Mouse (Mus musculus) MEL (cell line): Measurements from ENCODE around the gene Cflar. TPM values are rescaled to one million over a fixed set of nuclear protein-coding genes. Genes with fewer than 3 reads are reported as not detected.
"Not testable (repeated sequence)": the region's sequence is repeated elsewhere in the genome, so short reads cannot be mapped to it uniquely, and the experiment has no call there.

Source experiments
- DNase-seq: peaks from one replicate; pipeline ENCODE4 v3.0.0; 2011; ENCODE audit warnings: low read depth, low spot score
- H3K27ac ChIP-seq: 2 replicates; pipeline ENCODE4 v1.5.1; 2012; ENCODE audit warnings: low read depth, mild to moderate bottlenecking, control low read depth, low read length, moderate library complexity; ENCODE audit not compliant: control insufficient read depth
- H3K27me3 ChIP-seq, 2 experiments: fragments of 150-350 bp in 1 of 2; sonication (generic) in 1 of 2; 2 replicates each; pipeline ENCODE4 v1.6.1; 2012; ENCODE audit warnings: low read length in 2 of 2, mild to moderate bottlenecking in 2 of 2, improper control_type of control experiment in 1 of 2, moderate library complexity in 1 of 2; ENCODE audit not compliant: insufficient read depth in 2 of 2, control insufficient read depth in 1 of 2
- H3K36me3 ChIP-seq, 2 experiments: 2 replicates each; pipeline ENCODE4 v1.6.1; 2012 to 2014; ENCODE audit warnings: low read length in 2 of 2, improper control_type of control experiment in 1 of 2, inconsistent platforms in 1 of 2, mild to moderate bottlenecking in 1 of 2; ENCODE audit not compliant: insufficient read depth in 2 of 2, control insufficient read depth in 1 of 2
- H3K4me1 ChIP-seq, 2 experiments: fragments of 150-350 bp in 1 of 2; sonication (generic) in 1 of 2; 2 replicates each; pipeline ENCODE4 v1.6.1; 2012; ENCODE audit warnings: low read length in 2 of 2, improper control_type of control experiment in 1 of 2, mild to moderate bottlenecking in 1 of 2; ENCODE audit not compliant: insufficient read depth in 2 of 2, control insufficient read depth in 1 of 2
- H3K4me3 ChIP-seq, 2 experiments: fragments of 150-350 bp in 1 of 2; sonication (generic) in 1 of 2; 2 replicates each; pipeline ENCODE4 v1.5.1; 2012; ENCODE audit warnings: low read depth in 2 of 2, low read length in 2 of 2, mild to moderate bottlenecking in 2 of 2, moderate library complexity in 2 of 2, control low read depth in 1 of 2, improper control_type of control experiment in 1 of 2; ENCODE audit not compliant: control insufficient read depth in 1 of 2, insufficient read depth in 1 of 2
- H3K79me2 ChIP-seq: 2 replicates; pipeline ENCODE4 v1.6.1; 2012; ENCODE audit warnings: mild to moderate bottlenecking, low read length, moderate library complexity; ENCODE audit not compliant: control insufficient read depth, poor library complexity, insufficient read depth
- H3K9ac ChIP-seq: 2 replicates; pipeline ENCODE4 v1.6.1; 2012; ENCODE audit warnings: low read depth, mild to moderate bottlenecking, control low read depth, low read length, moderate library complexity; ENCODE audit not compliant: control insufficient read depth, poor library complexity, severe bottlenecking
- H3K9me3 ChIP-seq: fragments of 150-350 bp; sonication (generic); replicated peaks from 2 replicates; pipeline ENCODE4 v1.6.1; 2012; ENCODE audit warnings: mild to moderate bottlenecking, low read length, improper control_type of control experiment, moderate library complexity; ENCODE audit not compliant: insufficient read depth
- CHD1 ChIP-seq: IDR thresholded peaks from 2 replicates; pipeline ENCODE4 v1.6.1; 2012; ENCODE audit warnings: low read depth, mild to moderate bottlenecking, inconsistent platforms, low read length, improper control_type of control experiment
- CTCF ChIP-seq, 3 experiments: IDR thresholded peaks in 2 of 3; conservative IDR thresholded peaks in 1 of 3; 2 replicates each; pipeline ENCODE4 v1.5.1; 2011 to 2012; ENCODE audit warnings: low read length in 3 of 3, low read depth in 2 of 3, mild to moderate bottlenecking in 2 of 3, improper control_type of control experiment in 1 of 3, inconsistent platforms in 1 of 3, mixed read lengths in 1 of 3, moderate library complexity in 1 of 3; ENCODE audit not compliant: control insufficient read depth in 1 of 3, insufficient read depth in 1 of 3, poor library complexity in 1 of 3, severe bottlenecking in 1 of 3
- GATA1 ChIP-seq: IDR thresholded peaks from 2 replicates; pipeline ENCODE4 v1.6.1; 2011; ENCODE audit warnings: low read depth, low read length, improper control_type of control experiment
- HCFC1 ChIP-seq: IDR thresholded peaks from 2 replicates; pipeline ENCODE4 v1.6.1; 2012; ENCODE audit warnings: low read depth, mild to moderate bottlenecking, inconsistent platforms, low read length, improper control_type of control experiment, moderate library complexity
- MAFK ChIP-seq: IDR thresholded peaks from 2 replicates; pipeline ENCODE4 v1.6.1; 2011; ENCODE audit warnings: low read depth, mild to moderate bottlenecking, low read length, improper control_type of control experiment, borderline replicate concordance
- MAZ ChIP-seq: IDR thresholded peaks from 2 replicates; pipeline ENCODE4 v1.6.1; 2012; ENCODE audit warnings: low read depth, mild to moderate bottlenecking, inconsistent platforms, low read length, improper control_type of control experiment
- MYC ChIP-seq: IDR thresholded peaks from 2 replicates; pipeline ENCODE4 v1.6.1; 2011; ENCODE audit warnings: low read depth, mild to moderate bottlenecking, low read length, improper control_type of control experiment, moderate library complexity
- NELFE ChIP-seq: IDR thresholded peaks from 2 replicates; pipeline ENCODE4 v1.6.1; 2011; ENCODE audit warnings: low read depth, low read length, improper control_type of control experiment
- NRF1 ChIP-seq: IDR thresholded peaks from 2 replicates; pipeline ENCODE4 v1.6.1; 2014; ENCODE audit warnings: low read depth, mild to moderate bottlenecking, inconsistent platforms, low read length, improper control_type of control experiment, moderate library complexity; ENCODE audit not compliant: poor library complexity, insufficient read depth, severe bottlenecking
- POLR2A ChIP-seq, 2 experiments: IDR thresholded peaks; 2 replicates each; pipeline ENCODE4 v1.6.1; 2011 to 2012; ENCODE audit warnings: low read length in 2 of 2, mild to moderate bottlenecking in 2 of 2, control low read depth in 1 of 2, improper control_type of control experiment in 1 of 2, low read depth in 1 of 2, moderate library complexity in 1 of 2; ENCODE audit not compliant: control insufficient read depth in 1 of 2, insufficient read depth in 1 of 2, poor library complexity in 1 of 2
- POLR2AphosphoS5 ChIP-seq: IDR thresholded peaks from 2 replicates; pipeline ENCODE4 v1.6.1; 2012; ENCODE audit warnings: low read depth, borderline replicate concordance, mild to moderate bottlenecking, inconsistent platforms, low read length, moderate library complexity, mixed read lengths
- RAD21 ChIP-seq: IDR thresholded peaks from 2 replicates; pipeline ENCODE4 v1.6.1; 2011; ENCODE audit warnings: mild to moderate bottlenecking, low read depth, low read length, improper control_type of control experiment
- RCOR1 ChIP-seq: IDR thresholded peaks from 2 replicates; pipeline ENCODE4 v1.6.1; 2012; ENCODE audit warnings: low read depth, mild to moderate bottlenecking, inconsistent platforms, low read length, improper control_type of control experiment
- SIN3A ChIP-seq: IDR thresholded peaks from 2 replicates; pipeline ENCODE4 v1.6.1; 2012; ENCODE audit warnings: low read length, improper control_type of control experiment, inconsistent platforms
- SMC3 ChIP-seq: IDR thresholded peaks from 2 replicates; pipeline ENCODE4 v1.6.1; 2011; ENCODE audit warnings: low read depth, low read length, improper control_type of control experiment
- TAL1 ChIP-seq: IDR thresholded peaks from 2 replicates; pipeline ENCODE4 v1.6.1; 2012; ENCODE audit warnings: mild to moderate bottlenecking, inconsistent platforms, low read length, moderate library complexity, mixed read lengths
- ZC3H11A ChIP-seq: IDR thresholded peaks from 2 replicates; pipeline ENCODE4 v1.6.1; 2012; ENCODE audit warnings: low read depth, mild to moderate bottlenecking, inconsistent platforms, low read length, improper control_type of control experiment
- ZNF384 ChIP-seq: IDR thresholded peaks from 2 replicates; pipeline ENCODE4 v1.6.1; 2012; ENCODE audit warnings: low read depth, mild to moderate bottlenecking, inconsistent platforms, low read length, improper control_type of control experiment
- polyA plus RNA-seq, 2 experiments: library from polyadenylated mRNA; stranded (reverse) in 1 of 2; unstranded in 1 of 2; fragments of >175 nt in 1 of 2; fragments of >200 nt in 1 of 2; gene quantifications; 2 replicates each; pipeline versions ENCODE4 v1.2.1 to v1.2.4; 2012; ENCODE audit warnings: low replicate concordance in 2 of 2, low read depth in 1 of 2; ENCODE audit not compliant: insufficient read length in 2 of 2, insufficient read depth in 1 of 2, missing spikeins in 1 of 2
- total RNA-seq: library from RNA; depleted of rRNA; stranded (reverse); fragments of 300-350 nt; gene quantifications from 2 replicates; pipeline ENCODE4 v1.2.3, GENCODE M21; 2012

Gene Cflar
- total and polyA plus RNA-seq, 3 experiments: 13.1 to 13.2 TPM; not detected in 1

GRCm38 (mm10) chr1:58760581-58760980 lies 49.3 kb downstream of the Cflar start:
- Histone ChIP-seq H3K27me3 (no peaks in the 10 kb centered on the region), H3K79me2 (no peaks in the 10 kb centered on the region), H3K9ac (no peak overlapping the region), H3K4me3 (no peak overlapping the region), H3K36me3 (no peaks in the 10 kb centered on the region), H3K27ac (no peak overlapping the region), H3K4me1 (no peaks in the 10 kb centered on the region), H3K9me3 (no peaks in the 10 kb centered on the region)
- no peak for DNase-seq
- no peak for TF ChIP-seq POLR2AphosphoS5
- TF ChIP-seq TAL1: no peak
- TF ChIP-seq HCFC1: no peak
- no peak for TF ChIP-seq CHD1
- no peak for TF ChIP-seq RCOR1
- no peak for TF ChIP-seq NELFE
- TF ChIP-seq SIN3A: no peak
- TF ChIP-seq ZC3H11A: no peak
- no peak for TF ChIP-seq ZNF384
- TF ChIP-seq RAD21: no peak
- no peak for TF ChIP-seq MAZ
- TF ChIP-seq MAFK: no peak
- no peak for TF ChIP-seq MYC
- no peak for TF ChIP-seq NRF1
- TF ChIP-seq GATA1: no peak
- no peak for TF ChIP-seq POLR2A (IDR thresholded peaks at IDR 0.05; ENCODE audit: control insufficient read depth in 1 of 2, insufficient read depth in 1 of 2, low read depth in 1 of 2, low read length in 2 of 2, poor library complexity in 1 of 2)

- not testable (repeated sequence) for H3K27me3 ChIP-seq, H3K36me3 ChIP-seq, H3K4me3 ChIP-seq, H3K9ac ChIP-seq, H3K27ac ChIP-seq, H3K79me2 ChIP-seq, H3K4me1 ChIP-seq, H3K9me3 ChIP-seq
- DNase-seq: peak; percentile 19
- peak; percentile 18; the same call in 1 of the 2 replicates for TF ChIP-seq SMC3
- TF ChIP-seq CTCF (IDR thresholded peaks at IDR 0.05 in 2 of 3, conservative IDR thresholded peaks at IDR 0.05 in 1 of 3; ENCODE audit: control insufficient read depth in 1 of 3, insufficient read depth in 1 of 3, low read depth in 2 of 3, low read length in 3 of 3, poor library complexity in 1 of 3, severe bottlenecking in 1 of 3): peak in 2 of 3 experiments; percentile 30 to 36; a peak in 3 of 6 replicates
- TF ChIP-seq RAD21: peak; percentile 36
These were observed 50.3 kb downstream of the Cflar start for GRCm38 (mm10) chr1:58761391-58762275.
